Mouse (Mus musculus): ENCODE results near the gene Terb1.

DNA sequence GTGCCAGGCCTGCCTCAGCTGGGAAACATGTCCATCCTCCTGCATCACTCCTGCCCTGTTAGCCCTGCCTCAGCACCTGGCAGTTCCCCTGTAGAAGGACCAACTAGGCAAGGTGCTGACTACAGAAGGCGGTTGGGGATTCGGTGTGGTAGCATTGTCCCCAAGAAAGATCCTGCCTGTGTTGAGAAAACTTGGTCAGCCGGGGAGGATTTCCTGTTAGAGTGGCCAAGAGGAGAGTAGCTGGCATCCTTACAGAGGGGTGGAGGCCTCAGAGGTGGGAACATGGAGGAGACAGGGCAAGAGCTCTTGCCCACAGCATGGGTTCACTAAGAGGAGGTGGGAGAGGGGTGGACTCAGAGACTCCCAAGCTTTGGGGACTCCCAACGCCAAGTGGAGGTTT is 45.5 kb upstream of the Terb1 start:
- TF ChIP-seq CTCF (IDR thresholded peaks at IDR 0.05; ENCODE audit: extremely low read depth, insufficient read depth, low read length): no peak
- no peak for TF ChIP-seq POLR2A (IDR thresholded peaks at IDR 0.05; ENCODE audit: extremely low read depth, insufficient read depth, low read length)

Measured in cortical plate, adult 2 months (tissue).